Mouse (Mus musculus): ENCODE data around the gene Vpreb1. TPM values are rescaled to one million over a fixed set of nuclear protein-coding genes. Genes with fewer than 3 reads are reported as not detected.

Gene Vpreb1
- total RNA-seq (2021): under 1 TPM in 1 of 2 experiments, not detected in 1; 0.77 TPM

DNA sequence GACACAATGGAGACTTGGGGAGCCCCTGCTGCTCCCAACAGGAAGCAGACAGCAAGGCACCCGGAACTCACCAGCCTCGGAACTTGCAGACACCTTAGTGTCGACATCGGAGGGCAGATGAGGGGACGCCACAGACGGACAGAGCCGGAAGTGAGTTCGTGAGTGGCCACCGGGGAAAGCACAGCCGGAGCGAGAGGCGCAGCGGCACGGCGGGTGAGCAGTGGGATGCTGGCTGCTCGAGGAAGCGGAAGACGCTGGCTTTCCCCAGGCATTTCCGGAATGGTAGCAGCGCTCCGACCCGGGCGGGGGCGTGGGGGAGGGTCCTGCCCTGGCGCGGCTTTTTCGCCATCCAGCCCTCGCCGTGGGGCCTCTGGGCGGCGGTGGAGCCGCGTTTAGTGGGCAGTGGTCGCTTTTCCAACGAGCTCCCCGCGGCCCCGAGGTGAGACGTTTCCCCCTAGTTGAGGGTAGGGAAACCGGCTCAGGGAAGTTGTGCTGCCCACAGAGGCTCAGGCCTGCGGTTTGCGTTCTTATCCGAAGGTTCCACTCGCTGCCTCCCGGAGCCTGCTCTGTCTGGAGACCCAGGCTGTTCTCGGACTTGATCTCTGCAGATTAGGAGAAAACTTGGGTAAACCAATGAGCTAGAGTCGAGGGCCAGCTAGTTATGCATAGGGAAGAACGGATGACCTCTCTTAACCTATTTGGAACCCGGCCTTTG lies at the start of gene Vpreb1, which contains the start of gene Top3b:
Vpreb1 (minus strand) TSS at position 227 of the 715 bp plus-strand sequence.
Top3b (plus strand) TSS at position 120 of the 715 bp plus-strand sequence.
- intact Hi-C loops (cut with DNase I): loop anchor here (5.0 kb wide), 1 partner anchor 513 kb away; the partner anchor contains the start of gene Dnm1l
- peak; percentile 90 to 91 for DNase-seq (ENCODE audit: low spot score in 2 of 2)

DNA sequence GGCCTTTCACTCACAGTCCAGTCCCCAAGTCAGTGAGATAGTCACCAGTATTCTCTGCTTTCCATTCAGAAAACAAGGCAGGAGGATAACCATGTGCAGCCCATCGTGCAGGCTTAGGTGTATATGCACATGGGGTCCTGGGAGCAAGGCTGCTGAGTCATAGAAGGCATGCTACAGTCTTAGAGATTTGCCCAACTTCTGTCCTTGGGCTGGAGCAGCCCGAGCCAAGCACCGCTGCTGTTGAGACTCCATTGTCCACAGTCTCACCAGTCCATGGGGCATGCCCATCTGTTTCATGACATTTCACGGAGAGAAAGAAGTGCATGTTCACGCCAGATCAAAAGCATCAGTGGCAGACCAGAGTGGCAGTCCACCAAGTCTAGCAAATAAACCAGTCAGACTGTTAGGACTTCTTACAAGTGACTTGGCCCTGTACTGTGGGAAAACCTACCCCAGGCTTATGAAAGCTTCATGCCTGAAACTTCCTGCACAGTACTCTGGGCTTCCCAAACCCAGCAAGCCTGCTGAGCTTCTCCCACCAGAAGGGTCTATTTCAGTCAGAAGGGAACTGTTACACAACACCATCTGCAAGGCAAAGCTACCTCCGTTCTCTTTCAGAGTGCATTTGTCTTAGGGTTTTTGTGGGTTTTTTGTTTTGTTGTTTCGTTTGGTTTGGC lies 47.9 kb upstream of the Vpreb1 start:
- peak in 1 of 2 experiments; percentile 57 for DNase-seq (ENCODE audit: low spot score in 2 of 2)
- intact Hi-C loops (cut with DNase I): no loop called here

DNA sequence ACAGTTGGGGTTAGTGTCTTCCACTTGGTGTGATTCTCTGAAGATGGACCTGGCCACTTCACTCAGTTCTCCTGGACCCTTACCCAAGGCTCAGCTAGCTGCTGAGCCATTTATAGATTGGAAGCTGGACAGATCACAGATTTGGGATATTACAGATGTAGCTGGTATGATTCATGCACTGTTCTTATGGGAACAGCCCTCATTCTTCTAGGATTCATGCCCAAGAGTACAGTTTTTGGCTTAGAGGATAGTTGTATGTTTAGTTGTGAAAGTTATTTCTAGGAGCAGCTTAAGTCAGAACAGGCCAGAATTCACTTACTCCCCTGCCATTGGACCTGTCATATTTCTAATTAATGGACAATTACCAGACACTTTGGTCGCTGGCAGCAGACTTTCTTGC lies 42.8 kb upstream of the Vpreb1 start:
- intact Hi-C loops (cut with DNase I): no loop called here
- DNase-seq (ENCODE audit: low spot score in 2 of 2): no peak

DNA sequence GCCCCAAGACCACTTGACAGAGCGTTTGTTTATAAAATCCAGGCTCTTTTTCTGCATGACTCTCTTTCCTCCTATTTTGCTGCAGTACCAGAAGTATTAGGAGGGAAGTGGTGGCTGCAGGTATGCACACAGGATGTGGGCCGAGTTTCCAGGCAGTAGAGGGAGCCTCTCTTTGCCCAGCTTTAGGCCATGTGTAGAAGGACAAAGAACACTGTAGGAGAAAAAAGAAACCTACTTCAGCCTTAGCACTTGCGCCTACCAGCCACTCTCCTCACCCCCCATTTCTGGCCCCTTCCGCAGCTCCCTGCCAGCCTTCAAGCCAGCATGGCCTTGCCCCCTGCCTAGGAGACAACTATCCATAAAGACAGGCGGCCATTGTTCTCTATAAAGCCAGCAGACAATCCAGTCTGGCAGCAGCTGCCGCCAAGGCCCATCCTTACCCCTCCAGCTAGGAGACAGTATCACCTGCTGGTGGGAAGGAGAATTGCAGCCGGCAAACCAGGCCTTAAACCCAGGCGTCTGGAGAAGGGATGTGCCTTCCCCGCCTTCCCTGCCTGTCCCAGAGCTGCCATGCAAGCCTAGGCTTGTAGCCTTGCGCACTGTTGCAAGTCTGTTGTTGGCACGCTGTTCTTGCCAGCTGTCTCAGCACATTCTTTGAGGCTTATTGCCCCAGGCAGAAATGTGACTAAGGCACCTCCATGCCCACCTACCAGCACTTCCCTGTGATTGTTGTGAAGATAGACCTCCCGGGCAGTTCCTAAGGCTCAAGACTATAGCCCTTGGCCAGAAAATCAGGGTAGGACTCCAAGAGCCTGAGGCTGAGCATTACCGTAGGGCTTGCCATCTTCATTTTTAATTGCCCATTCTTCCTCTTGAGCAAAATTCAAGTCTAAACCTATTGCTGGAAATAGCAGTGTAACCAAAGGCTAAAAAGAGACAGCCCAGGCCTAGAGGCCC lies 41.3 kb upstream of the Vpreb1 start:
- intact Hi-C loops (cut with DNase I): loop anchor here (2.0 kb wide), 1 partner anchor 15 kb away; the partner anchor contains the start of gene Ppm1f
- peak; percentile 70 to 74 for DNase-seq (ENCODE audit: low spot score in 2 of 2)

DNA sequence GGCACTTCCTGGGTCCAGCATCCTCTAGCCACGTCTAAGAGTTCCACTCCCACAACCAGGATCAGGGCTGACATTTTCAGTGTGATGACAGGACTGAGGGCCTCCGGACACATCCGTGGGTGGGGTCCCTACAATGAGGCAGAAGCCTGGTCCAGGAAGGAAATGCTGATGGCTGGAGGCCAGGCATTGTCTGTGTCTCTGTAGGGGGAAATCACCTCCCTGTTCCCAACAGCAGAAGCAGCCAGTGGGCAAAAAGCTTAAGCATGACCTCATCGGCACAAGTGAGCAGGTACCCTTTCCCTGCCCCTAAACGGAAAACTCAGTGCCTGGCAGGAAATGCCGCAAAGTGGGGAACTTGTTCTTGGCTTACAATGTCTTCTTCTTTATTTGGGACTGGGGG lies 37.2 kb upstream of the Vpreb1 start:
- intact Hi-C loops (cut with DNase I): no loop called here
- no peak for DNase-seq (ENCODE audit: low spot score in 2 of 2)

GRCm38 (mm10) chr16:16903188-16903587 lies 32.5 kb upstream of the Vpreb1 start:
- intact Hi-C loops (cut with DNase I): no loop called here

GRCm38 (mm10) chr16:16902329-16902728 lies 31.7 kb upstream of the Vpreb1 start:
- intact Hi-C loops (cut with DNase I): no loop called here

More at GRCm38 (mm10) chr16:16903188-16903587, 32.5 kb upstream of the Vpreb1 start:
- no peak for DNase-seq (ENCODE audit: low spot score in 2 of 2)

GRCm38 (mm10) chr16:16897056-16897584 lies 26.5 kb upstream of the Vpreb1 start:
- intact Hi-C loops (cut with DNase I): loop anchor here (2.0 kb wide), 1 partner anchor 14 kb away; no protein-coding TSS in a partner anchor
- no peak for DNase-seq (ENCODE audit: low spot score in 2 of 2)

More at GRCm38 (mm10) chr16:16902329-16902728, 31.7 kb upstream of the Vpreb1 start:
- no peak for DNase-seq (ENCODE audit: low spot score in 2 of 2)

- intact Hi-C loops (cut with DNase I): loop anchor here (2.0 kb wide), 1 partner anchor 14 kb away; no protein-coding TSS in a partner anchor
- peak; percentile 95 to 96 for DNase-seq (ENCODE audit: low spot score in 2 of 2)
Observed at GRCm38 (mm10) chr16:16896382-16897055, 25.9 kb upstream of the Vpreb1 start, which contains the start of gene Ppm1f. Ppm1f (plus strand) TSS chr16:16896469.

DNA sequence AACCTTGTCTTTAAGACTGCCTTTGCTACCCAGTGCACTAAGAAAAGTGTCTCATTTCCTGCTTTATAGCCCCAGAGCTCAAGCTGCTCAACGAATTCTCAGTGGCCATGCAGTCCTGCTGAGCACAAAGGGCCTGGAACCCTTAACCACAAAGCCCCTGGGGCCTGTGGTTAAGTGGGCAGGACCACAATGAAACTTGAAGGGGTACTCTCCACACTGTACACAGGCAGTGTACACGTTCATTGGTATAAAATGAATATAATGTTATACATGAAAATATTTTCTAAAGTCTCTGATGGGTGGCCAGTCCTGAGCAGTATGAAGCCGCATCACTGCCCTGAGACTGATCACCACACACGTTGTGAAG lies 25.4 kb upstream of the Vpreb1 start:
- intact Hi-C loops (cut with DNase I): loop anchor here (2.0 kb wide), 1 partner anchor 15 kb away; no protein-coding TSS in a partner anchor
- no peak for DNase-seq (ENCODE audit: low spot score in 2 of 2)

- DNase-seq (ENCODE audit: low spot score in 2 of 2): no peak
- intact Hi-C loops (cut with DNase I): no loop called here
Observed at GRCm38 (mm10) chr16:16892366-16892765, 21.7 kb upstream of the Vpreb1 start.

GRCm38 (mm10) chr16:16888341-16888740 lies 17.7 kb upstream of the Vpreb1 start:
- no peak for DNase-seq (ENCODE audit: low spot score in 2 of 2)
- intact Hi-C loops (cut with DNase I): no loop called here

GRCm38 (mm10) chr16:16879025-16879424 lies 8.4 kb upstream of the Vpreb1 start:
- no peak for DNase-seq (ENCODE audit: low spot score in 2 of 2)
- intact Hi-C loops (cut with DNase I): no loop called here

DNA sequence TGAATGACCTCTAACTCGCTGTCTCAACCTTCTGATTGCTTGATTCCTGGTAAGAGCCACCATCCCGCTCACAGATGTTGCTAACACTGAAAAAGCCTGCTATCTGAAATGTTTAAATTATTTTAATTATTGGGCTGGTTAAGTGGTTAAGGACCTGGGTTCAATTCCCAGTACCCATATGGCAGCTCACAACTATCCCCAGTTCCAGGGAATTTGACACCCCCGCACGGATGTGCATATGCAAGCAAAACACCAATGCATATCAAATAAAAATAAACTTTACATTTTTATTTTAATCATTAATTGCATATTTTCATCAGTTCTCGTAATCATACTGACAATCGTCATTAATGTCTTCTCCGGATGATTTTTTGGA lies 414 bp downstream of the Vpreb1 start:
- intact Hi-C loops (cut with DNase I): loop anchor here (5.0 kb wide), 1 partner anchor 513 kb away; the partner anchor contains the start of gene Dnm1l
- DNase-seq (ENCODE audit: low spot score in 2 of 2): no peak

- intact Hi-C loops (cut with DNase I): no loop called here
- DNase-seq (ENCODE audit: low spot score in 2 of 2): no peak
Observed at GRCm38 (mm10) chr16:16865696-16866561, 4.7 kb downstream of the Vpreb1 start.

- intact Hi-C loops (cut with DNase I): no loop called here
- DNase-seq (ENCODE audit: low spot score in 2 of 2): no peak
Observed at GRCm38 (mm10) chr16:16865217-16865616, 5.4 kb downstream of the Vpreb1 start.

DNA sequence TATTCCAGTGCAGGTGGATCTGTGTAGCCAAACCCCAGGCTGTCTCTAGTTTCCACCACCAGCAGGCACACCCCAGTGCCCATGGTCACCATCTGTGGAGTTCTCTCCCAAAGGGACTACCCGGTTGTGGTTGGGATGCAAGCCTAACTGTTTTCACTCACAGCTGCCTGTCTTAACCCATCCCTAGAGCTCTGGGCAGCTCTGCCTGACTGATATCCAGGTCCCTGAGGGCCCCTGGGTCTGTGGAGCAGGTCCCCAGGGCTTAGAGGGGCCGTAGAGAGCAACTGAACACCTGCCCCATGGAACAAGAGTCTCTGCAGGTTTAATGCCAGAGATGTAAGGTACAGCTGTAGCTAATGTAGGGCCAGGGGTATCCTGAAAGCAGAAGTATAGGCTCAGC lies 6.7 kb downstream of the Vpreb1 start, which contains the start of gene Igll1:
Igll1 (minus strand) TSS at position 8 of the 400 bp plus-strand sequence.
- intact Hi-C loops (cut with DNase I): no loop called here
- no peak for DNase-seq (ENCODE audit: low spot score in 2 of 2)

- no peak for DNase-seq (ENCODE audit: low spot score in 2 of 2)
- intact Hi-C loops (cut with DNase I): no loop called here
Observed at GRCm38 (mm10) chr16:16862288-16862687, 8.4 kb downstream of the Vpreb1 start.
